Mouse (Mus musculus): ENCODE data around the gene Kcns1.

Gene Kcns1

DNA sequence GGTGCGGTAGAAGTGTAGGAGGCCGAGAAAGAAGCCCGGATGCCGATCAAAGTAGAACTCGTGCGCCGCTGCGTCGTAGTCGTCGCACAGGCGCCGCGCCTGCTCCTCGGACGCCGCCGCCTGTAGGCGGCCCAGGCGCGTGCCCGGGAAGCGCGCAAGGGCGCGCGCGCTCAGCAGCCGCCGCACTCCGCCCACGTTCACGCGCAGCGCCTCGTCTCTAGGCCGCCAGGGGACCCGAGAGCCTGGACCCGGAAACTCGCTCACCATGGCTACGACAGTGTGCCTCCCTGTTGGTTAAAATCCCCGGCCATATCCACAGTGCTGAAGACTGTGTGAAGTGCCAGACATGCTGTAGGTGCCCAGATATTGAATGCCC, 2.4 kb downstream of the Kcns1 start:
- DNase-seq: no peak

DNA sequence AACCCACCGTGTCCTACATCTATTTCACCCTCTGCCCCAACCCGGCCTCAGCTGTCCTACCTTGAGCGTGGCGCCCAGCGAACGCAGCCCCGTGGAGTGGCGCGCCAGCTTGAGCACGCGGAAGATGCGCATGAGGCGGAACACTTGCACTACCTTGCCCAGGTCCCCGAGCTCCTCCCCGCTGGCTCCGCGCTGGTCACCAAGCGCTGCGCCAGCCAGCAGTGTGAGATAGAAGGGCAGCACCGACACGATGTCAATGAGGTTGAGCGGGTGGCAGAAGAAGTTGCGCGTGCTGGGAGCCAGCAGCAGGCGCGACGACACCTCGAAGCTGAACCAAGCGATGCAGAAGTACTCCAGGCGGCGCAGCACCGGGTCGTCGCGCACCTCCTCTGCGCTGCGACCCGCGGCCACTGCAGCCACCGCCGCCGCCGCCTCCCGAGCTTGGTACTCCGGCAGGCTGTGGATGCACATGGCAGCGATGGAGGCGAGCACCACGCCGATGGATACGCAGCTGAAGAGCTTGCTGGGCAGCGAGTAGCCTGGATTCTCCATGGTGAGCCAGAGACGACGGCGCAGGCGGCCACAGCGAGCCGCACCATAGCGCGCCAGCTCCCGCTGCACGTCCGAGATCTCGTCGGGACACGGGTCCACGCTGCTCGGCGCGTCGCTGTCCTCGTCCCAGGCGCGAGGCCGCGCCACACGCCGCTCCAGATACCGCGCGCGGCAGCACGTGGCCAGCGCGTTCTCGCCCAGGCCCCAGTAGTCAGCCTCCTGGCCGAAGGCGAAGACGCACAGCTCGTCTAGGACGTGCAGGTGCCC, 3.0 kb downstream of the Kcns1 start:
- DNase-seq: no peak

DNA sequence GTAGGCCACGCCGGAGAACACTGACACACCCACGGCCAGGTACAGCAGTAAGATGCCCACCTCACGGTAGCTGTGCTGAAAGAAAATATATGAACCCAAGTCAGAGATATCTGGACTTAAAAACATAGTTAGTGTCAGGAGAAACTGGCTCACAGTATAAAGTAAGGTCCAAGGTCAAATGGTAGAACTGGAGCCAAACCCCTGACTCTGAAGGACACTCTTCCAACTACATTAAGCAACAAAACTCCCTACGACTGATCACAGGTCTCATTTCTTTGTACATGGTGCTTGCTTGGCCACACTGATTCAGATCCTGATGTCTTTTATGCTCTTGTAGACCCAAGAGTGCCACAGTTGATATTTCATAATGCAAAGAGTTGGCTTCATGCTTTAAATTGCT, 6.0 kb downstream of the Kcns1 start:
- no peak for DNase-seq

DNA sequence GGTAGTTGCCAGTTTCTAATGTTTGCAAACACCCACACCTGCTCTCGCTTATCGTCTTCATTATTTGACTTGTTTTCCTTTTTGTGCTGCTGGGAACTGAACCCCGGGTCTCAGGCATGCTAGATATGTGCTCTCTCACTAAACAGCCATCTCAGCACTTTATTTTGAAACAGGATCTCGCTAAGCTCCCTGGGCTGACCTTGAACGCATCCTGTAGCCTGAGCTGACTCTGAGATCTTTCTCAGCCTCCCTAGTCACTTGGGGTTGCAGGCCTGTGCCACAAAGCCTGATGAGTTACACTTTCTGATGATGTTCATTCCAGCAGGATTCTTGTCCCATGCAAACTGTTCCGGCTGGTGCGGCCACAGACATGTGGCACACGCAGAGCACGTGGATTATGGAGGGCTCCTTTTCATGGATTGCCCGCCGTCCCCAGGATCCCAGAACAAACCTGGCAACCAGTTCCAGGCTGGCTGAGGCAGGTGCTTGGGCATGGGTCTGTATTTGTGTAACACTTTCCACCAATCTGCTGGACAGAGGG, 9.3 kb downstream of the Kcns1 start:
- DNase-seq: no peak

DNA sequence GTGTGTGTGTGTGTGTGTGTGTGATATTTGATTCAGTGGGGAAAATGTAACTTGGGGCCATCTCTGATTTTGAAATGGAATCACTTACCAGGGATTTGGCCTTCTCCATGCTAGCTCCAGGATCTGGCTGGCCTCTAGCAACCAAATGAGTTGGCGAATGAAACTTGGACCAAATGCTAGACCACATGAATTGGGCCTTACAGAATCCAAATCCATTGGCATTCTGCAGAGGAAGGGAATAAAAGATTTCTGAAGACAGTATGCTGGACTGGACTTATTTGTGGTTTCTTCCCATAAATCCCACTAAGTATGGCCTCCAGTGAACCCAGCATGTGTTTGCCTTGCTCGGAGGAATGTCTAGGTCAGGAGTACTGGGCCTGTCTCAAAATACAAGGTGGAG, 12.1 kb downstream of the Kcns1 start:
- no peak for DNase-seq

DNA sequence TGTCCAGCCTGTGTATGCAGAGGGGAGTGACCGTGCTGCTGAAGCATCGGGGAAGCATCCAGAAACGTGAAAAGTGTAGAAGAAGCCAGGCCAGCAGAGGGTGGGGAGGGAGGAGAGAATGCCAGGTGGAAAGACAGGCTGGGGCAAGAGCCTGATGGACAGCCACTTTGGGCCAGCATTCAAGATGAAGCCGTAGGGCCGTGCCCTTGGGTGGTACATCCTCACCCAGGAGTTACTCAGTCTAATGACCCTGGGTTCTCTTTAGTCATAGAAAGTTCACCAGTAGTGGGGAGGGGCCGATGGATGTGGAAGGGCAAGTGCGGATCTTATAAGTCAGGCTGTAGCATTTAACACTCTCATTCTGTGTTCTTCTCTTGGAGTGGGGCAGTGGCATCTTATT, 14.8 kb downstream of the Kcns1 start:
- DNase-seq: no peak

DNA sequence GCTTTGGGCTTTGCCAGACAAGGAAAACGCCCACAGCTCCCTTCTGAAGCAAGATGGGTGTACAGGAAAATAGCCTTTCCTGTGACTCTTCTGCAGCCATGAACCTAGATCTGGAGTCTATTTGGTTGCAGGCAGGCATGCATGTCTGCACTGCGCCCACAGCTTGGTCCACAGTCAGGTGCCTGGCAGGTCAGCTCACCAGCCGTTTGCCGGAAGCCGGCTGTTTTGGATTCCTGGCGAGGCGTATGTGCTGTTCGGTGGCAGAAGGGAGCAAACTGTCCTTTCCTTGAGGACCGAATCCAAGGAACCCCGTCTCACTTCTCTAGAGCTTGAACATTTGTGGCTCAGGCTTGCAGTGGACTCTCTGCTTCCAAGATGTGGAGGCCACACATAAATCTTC, 16.9 kb downstream of the Kcns1 start:
- no peak for DNase-seq

DNA sequence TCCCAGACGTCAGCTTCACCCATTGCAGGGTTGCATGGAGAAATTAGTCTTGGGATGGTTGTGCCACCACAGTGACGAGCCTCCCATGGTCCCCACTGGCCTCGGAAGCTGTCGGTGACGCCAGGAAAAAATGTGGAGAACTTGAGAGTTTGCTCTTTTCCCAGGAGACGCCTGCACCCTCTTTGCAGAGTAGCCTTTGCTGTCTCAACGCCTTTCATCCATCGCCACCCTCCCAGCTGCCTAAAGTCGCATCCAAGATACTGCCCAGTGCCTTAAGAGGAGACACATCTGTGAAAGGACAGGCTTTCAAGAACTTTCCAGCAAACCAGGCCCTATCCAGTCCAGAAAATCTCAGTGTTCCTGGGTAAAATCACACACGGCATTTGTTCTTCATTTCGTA, 18.6 kb downstream of the Kcns1 start:
- no peak for DNase-seq

DNA sequence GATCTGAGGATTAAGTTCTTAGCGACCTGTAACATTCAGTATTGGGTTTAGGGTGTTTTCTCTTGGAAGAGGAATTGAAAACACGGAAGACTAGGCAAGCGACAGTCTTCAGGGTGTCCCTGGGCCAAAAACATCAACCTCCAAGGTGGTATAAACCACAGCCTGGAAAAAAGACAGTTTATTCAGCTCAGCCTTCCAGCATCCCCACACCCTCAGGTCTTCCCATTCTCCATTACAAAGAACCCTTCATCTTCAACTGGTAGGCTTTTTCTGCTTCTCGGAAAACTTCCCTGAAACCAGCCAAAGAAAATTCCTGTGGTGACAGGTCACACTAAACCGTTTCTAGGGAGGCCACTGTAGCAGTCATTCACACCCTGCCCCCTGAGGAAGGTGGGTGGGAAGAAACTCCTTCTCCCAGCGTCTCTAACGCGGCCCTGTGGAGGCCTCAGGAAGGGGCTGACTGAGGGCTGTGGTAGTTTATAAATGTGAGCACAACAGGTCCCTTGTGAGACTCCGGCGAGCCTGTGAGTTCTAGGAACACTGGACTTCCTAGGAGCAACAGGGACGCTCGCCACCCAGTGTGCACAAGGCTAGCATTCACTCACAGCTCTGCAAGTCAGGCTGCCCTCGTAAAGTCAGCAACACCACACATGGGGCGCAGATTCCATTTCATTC, 20.7 kb downstream of the Kcns1 start:
- no peak for DNase-seq

DNA sequence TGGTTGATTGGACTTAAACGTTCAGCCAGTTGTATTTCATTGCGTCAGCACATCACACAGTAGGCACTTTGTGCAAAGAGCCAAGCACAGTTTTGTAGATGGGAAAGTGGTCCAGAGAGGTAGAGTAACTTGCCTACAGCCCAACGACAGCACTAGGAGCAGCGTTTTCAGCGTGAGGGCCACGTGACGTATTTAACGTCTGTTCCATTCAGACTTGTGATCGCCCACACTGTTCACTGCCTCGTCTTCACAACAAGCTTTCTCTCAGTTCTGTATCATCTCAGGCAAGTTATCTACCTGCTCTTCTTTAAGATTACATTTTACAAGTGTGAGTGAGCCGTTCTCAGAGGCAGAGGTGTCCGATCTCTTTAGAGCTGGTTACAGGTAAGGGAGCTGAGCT, 24.4 kb downstream of the Kcns1 start:
- DNase-seq: no peak

DNA sequence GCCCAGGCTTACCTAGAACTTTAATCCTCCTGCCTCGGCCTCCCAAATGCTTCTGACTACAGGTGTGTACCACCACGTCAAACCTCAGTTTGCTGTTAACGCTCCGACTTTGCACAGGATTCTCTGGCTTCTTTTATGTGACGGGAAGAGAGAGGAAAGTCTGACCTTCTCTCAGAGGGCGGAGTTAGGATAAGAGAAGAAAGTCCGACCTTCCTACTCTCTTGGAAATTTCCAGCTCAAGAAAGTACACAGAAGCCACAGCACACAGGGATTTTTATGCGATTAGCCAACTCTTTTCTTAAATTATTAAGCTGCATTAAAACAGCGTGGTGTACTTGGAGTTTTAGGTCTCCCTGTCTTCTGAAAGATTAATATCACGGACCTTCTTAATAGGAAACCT, 26.4 kb downstream of the Kcns1 start:
- DNase-seq: no peak

DNA sequence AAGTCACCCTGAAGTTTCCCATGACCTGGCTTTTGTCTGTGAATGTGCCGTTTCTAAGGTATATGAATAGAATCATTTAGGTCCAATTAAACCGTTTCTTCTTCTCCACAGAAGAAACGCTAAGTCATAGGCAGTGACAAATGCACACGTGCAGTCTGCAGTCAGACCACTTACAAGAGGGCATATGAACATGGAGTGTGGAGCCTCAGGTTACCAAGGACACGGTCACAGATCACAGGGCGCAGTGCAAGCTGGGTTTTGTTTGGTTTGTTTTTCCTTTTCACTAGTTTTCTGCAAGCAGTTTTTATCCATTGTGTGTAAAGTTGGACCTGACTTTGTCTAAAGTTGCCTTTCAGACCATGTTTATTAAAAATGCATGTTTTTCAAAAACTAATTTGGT, 26.9 kb downstream of the Kcns1 start:
- DNase-seq: peak; percentile 46

DNA sequence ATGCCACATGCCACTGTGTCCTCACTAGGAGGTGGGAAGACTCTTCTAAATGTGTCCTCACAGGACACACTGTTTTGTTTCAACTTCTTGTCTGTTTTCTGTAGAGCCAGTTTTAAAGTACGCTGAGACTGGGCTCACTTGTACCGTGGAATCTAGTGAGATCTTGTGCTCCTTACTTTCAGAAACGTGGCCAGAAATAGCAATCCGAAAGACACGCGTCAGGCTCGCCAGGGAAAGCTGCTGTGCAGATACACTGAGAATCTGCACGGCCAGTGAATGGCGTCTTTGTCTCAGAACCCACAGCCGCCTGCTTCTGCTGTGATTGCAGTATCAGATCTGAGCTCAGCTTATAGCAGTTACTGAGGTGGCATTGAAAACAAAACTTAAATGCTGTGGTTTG, 28.9 kb downstream of the Kcns1 start:
- DNase-seq: no peak

DNA sequence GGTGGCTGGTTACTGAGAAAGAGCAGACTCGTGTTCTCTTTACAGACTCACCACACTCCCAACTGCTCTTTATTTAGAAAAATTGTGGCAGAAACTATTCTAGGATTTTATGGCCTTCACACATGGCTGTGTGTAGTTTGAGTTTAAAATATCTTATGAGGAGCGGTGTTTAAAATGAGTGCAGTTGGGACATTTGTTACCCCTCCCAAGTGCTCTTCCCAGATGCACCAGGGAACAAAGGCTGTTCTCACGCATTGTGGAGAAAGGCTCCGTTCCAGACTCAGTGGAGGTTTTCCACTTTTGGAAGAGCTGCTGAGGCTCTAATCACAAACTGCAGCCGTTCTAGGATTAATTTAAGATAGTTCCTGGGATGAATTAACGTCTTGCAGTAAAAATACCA, 33.2 kb downstream of the Kcns1 start:
- no peak for DNase-seq

DNA sequence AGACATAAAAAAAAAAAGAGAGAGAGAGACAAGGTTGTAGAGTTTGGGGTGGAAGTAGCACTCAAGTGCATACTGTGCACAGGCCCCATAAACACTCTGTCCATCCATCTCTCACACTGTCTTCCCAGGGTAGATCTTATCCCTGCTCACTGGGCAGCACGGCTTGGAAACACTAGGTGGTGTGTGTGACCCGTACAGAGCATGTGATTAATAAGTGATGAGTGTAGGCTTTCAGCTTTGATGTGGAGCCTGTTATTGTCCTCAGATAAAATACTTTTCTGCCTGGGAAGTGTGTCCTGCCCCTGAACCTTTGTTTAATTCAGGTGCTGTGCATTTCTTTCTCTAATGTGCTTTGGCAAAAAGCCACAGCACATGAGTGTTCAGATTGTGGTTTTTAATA, 34.5 kb downstream of the Kcns1 start:
- DNase-seq: no peak

DNA sequence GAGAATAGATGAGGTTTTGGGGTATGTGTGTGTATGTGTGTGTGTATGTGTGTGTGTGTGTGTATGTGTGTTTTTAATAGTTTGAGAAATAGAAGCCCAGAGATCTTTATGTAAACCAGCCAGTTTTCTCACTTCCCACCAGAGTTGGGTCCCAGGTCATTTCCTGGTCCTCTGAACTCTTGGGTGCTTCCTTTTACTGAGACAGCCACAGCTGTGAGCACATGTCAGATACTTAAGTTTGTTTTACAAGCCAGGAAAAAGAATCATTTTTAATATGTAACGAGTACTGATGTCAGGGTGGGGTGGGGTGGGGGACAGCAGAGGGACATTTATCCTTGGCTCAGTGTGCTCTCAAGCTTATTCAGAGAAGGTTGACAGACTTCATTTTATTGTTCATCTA, 35.5 kb downstream of the Kcns1 start:
- peak; percentile 45 for DNase-seq

DNA sequence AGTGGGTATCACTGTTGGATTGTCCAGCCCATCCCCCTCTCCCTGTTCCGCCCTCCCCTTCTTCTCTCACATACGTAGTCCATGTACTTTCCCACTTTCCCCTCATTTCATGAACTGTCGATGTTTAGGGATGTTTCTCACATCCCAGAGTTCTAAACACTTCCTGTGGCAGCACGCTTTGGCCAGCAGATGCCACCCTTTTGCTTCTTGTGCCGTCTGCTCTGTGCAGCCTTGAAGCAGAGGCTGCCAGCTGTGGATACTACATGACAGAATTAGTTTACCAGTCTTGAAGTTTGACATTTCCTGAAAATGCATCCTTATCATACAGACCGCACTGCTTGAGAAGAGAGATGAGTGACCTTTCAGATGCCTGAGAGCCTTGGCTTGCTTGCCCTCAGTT, 36.4 kb downstream of the Kcns1 start:
- DNase-seq: peak; percentile 60

DNA sequence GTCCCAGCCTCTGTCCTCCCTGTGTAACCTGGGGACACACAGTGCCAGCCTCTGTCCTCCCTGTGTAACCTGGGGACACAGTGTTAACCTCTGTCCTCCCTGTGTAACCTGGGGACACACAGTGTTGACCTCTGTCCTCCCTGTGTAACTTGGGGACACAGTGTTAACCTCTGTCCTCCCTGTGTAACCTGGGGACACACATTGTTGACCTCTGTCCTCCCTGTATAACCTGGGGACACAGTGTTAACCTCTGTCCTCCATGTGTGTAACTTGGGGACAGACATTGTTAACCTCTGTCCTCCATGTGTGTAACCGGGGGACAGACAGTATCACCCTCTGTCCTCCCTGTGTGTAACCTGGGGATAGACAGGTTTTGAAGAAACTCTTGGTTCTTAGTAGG, 39.3 kb downstream of the Kcns1 start:
- DNase-seq: no peak

DNA sequence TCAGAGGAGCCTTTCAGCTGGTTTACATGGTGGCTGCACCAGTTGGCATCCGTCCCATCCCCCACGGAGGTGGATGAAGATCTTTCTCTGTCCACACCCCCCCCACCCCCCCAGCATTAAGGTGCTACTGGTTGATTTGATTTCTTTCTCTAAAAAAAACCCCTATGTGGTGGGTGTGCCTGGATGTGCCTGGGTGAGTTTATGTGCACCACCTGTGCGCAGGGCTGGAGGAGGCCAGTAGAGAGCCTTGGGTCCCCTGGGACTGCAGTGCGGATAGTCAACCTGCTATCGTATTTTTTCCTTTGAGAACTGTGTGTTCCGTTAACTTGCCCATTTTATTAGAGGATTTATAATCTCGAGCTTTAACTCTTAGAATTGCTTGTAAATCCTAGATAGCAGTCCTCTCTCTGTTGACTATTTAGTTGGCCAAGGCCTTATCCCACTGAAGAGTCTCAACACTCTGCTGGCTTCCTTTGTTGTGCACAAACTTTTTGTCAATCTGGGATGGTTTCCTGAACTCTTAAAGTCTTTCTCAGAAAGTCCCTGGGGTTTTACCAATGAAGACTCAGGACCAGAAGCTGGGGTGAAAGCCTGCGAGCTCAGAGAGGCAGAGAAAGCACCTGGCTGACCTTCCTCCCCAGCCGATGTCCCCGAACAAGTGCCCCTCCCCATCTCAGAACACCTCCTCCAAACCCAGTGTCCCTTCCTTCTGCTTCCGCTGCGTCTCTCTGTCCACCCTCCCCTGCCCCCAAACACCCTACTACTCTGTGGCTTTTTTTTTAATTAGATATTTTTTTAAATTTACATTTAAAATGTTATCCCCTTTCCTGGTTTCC, 42.1 kb downstream of the Kcns1 start:
- no peak for DNase-seq

DNA sequence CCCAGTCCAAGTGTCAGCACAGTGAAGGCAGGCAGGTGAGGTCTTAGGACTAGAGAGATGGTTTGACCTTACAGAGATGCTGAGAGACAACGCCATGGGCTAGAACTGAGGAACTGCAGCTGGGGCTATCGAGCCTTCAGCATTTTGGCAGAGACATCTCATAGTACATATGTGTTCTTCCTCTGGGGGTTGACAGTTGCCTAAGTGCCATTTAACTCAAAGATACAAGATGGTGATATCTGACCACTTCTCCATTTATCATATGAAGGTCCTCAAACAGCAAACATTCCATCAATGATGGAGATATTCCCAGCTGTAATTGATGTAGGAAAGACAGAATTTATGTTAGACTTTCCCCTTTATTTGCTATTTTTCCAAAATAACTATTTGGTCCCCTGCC, 43.6 kb downstream of the Kcns1 start:
- no peak for DNase-seq

DNA sequence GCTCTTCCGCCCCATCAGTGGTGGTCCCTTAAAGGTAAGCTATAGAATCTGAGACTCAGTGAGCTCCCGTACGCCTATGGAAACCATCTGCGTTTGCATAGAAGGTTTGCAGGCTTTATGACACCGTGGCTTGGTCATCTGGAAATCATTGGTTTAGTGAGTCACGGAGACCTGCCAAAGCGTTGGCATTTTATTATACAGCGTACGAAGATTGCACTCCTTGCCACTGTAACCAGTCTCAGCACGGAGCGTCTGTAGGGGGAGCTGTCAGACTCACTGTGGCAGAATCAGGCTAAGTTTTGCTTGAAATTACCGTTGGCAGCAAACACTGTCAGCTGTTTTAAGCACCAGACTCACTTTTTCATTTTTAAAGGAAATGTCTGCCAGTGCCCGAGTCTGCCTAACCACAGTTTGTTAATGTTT, 44.4 kb downstream of the Kcns1 start:
- peak; percentile 60 for DNase-seq

DNA sequence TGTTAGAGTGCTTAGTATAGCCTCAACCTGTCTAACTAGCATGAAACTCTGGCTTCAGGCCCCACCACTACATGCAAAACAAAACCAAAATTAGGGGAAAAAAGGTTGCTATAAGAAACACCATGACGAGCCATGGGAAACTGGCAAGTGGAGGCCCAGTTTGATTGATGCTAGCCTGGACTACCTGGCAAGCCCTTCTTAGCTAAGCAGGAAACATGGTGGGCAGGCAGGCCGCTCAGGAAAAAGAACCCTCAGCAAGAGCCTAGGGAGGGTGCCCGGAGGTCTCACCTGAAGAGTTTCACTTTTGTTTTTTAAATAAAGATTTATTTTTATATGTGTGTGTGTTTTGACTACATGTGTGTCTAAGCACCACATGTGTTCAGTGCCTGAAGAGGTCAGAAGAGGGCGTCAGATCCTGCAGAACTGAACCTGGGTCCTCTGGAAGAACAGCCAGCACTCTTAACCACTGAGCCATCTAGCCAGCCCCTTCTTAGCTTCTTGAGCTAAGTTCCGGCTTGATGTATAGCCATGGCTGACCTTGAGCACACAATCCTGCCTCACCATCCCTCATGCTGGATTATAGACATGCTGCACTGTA, 47.6 kb downstream of the Kcns1 start:
- DNase-seq: no peak

DNA sequence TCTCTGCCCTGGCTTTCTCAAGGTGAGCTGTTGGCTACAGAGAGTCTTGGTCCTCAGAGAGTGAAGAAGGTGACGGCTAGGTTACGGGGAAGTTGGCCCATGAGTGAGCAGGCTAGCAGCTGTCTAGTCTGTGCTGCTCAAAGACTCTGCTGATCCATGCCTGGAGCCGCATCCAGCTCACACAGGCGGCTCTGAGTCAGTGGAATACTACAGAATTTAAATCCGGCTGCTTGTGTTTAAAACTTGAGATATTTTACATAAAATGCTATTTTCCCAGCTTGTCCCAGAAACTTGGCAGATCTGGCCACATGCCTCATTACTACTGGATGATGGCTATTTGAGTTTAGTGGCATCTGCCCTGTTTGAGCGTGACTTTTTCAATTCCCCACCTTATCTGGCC, 51.4 kb downstream of the Kcns1 start:
- no peak for DNase-seq

All from kidney, postnatal 14 days (tissue).